Mouse (Mus musculus): ENCODE data around the gene Ncam2. TPM values are rescaled to one million over a fixed set of nuclear protein-coding genes. Genes with fewer than 3 reads are reported as not detected.

The Ncam2 gene
- not detected in 2 replicates for total RNA-seq (2017)

- ATAC-seq (replicated peaks; ENCODE audit: low read depth, poor library complexity, severe bottlenecking): peak; percentile 45
Measured at GRCm38 (mm10) chr16:81200201-81201071, at the start of gene Ncam2. Gene Ncam2 (plus strand): TSS chr16:81200697.

GRCm38 (mm10) chr16:81170828-81171227 lies 29.7 kb upstream of the Ncam2 start:
- ATAC-seq (replicated peaks; ENCODE audit: low read depth, poor library complexity, severe bottlenecking): no peak

- ATAC-seq (replicated peaks; ENCODE audit: low read depth, poor library complexity, severe bottlenecking): peak; percentile 71
Measured at GRCm38 (mm10) chr16:81175302-81175943, 25.1 kb upstream of the Ncam2 start.

- no peak for ATAC-seq (replicated peaks; ENCODE audit: low read depth, poor library complexity, severe bottlenecking)
Measured at GRCm38 (mm10) chr16:81179801-81180200, 20.7 kb upstream of the Ncam2 start.

GRCm38 (mm10) chr16:81187579-81188179 lies 12.8 kb upstream of the Ncam2 start:
- ATAC-seq (replicated peaks; ENCODE audit: low read depth, poor library complexity, severe bottlenecking): no peak

- ATAC-seq (replicated peaks; ENCODE audit: low read depth, poor library complexity, severe bottlenecking): no peak
Measured at GRCm38 (mm10) chr16:81191621-81192020, 8.9 kb upstream of the Ncam2 start.

GRCm38 (mm10) chr16:81192607-81193006 lies 7.9 kb upstream of the Ncam2 start:
- ATAC-seq (replicated peaks; ENCODE audit: low read depth, poor library complexity, severe bottlenecking): no peak

- ATAC-seq (replicated peaks; ENCODE audit: low read depth, poor library complexity, severe bottlenecking): peak; percentile 67
Measured at GRCm38 (mm10) chr16:81199467-81199866, 1.0 kb upstream of the Ncam2 start.

- no peak for ATAC-seq (replicated peaks; ENCODE audit: low read depth, poor library complexity, severe bottlenecking)
Measured at GRCm38 (mm10) chr16:81201471-81201870, 974 bp downstream of the Ncam2 start.

GRCm38 (mm10) chr16:81201992-81202391 lies 1.5 kb downstream of the Ncam2 start:
- peak; percentile 62 for ATAC-seq (replicated peaks; ENCODE audit: low read depth, poor library complexity, severe bottlenecking)

- ATAC-seq (replicated peaks; ENCODE audit: low read depth, poor library complexity, severe bottlenecking): no peak
Measured at GRCm38 (mm10) chr16:81202721-81203161, 2.2 kb downstream of the Ncam2 start.

- ATAC-seq (replicated peaks; ENCODE audit: low read depth, poor library complexity, severe bottlenecking): no peak
Measured at GRCm38 (mm10) chr16:81204405-81205034, 4.0 kb downstream of the Ncam2 start.

- ATAC-seq (replicated peaks; ENCODE audit: low read depth, poor library complexity, severe bottlenecking): no peak
Measured at GRCm38 (mm10) chr16:81221176-81221575, 20.7 kb downstream of the Ncam2 start.

- ATAC-seq (replicated peaks; ENCODE audit: low read depth, poor library complexity, severe bottlenecking): no peak
Measured at GRCm38 (mm10) chr16:81223841-81224240, 23.3 kb downstream of the Ncam2 start.

GRCm38 (mm10) chr16:81224253-81224652 lies 23.8 kb downstream of the Ncam2 start:
- no peak for ATAC-seq (replicated peaks; ENCODE audit: low read depth, poor library complexity, severe bottlenecking)

GRCm38 (mm10) chr16:81254875-81255274 lies 54.4 kb downstream of the Ncam2 start:
- ATAC-seq (replicated peaks; ENCODE audit: low read depth, poor library complexity, severe bottlenecking): no peak

GRCm38 (mm10) chr16:81260429-81260828 lies 59.9 kb downstream of the Ncam2 start:
- no peak for ATAC-seq (replicated peaks; ENCODE audit: low read depth, poor library complexity, severe bottlenecking)

- no peak for ATAC-seq (replicated peaks; ENCODE audit: low read depth, poor library complexity, severe bottlenecking)
Measured at GRCm38 (mm10) chr16:81273597-81274360, 73.3 kb downstream of the Ncam2 start.

GRCm38 (mm10) chr16:81284241-81284640 lies 83.7 kb downstream of the Ncam2 start:
- peak; percentile 63; the same call in 1 of the 2 replicates for ATAC-seq (replicated peaks; ENCODE audit: low read depth, poor library complexity, severe bottlenecking)
